Mouse (Mus musculus) embryonic facial prominence, embryonic 14.5 days (tissue): ENCODE results near the gene Tent5c. TPM values are rescaled to one million over a fixed set of nuclear protein-coding genes. Genes with fewer than 3 reads are reported as not detected.
A peak's percentile ranks its signal among the peaks of the same experiment; 100 is the strongest.

ENCODE experiments used
- ATAC-seq: fragments of 200-750 bp; cut with Nextera tagmentation; 2 replicates; pipeline ENCODE4 v1.8.0; 2017; ENCODE audit warnings: low read depth, moderate number of reproducible peaks, moderate TSS enrichment
- DNase-seq: peaks from one replicate; pipeline ENCODE4 v3.0.0-alpha.2; 2015; ENCODE audit warnings: low spot score
- H3K27ac ChIP-seq: fragments of 300-500 bp; sonication (generic); replicated peaks from 2 replicates; pipeline ENCODE4 v1.5.1; 2014; ENCODE audit warnings: low read depth, mild to moderate bottlenecking, low read length, moderate library complexity
- H3K27me3 ChIP-seq: fragments of 300-500 bp; sonication (generic); replicated peaks from 2 replicates; pipeline ENCODE4 v1.6.1; 2014; ENCODE audit warnings: low read length; ENCODE audit not compliant: control insufficient read depth, insufficient read depth
- H3K36me3 ChIP-seq: fragments of 300-500 bp; sonication (generic); 2 replicates; pipeline ENCODE4 v1.6.1; 2014; ENCODE audit warnings: low read length, mixed read lengths; ENCODE audit not compliant: control insufficient read depth, insufficient read depth
- H3K4me1 ChIP-seq: fragments of 300-500 bp; sonication (generic); 2 replicates; pipeline ENCODE4 v1.6.1; 2014; ENCODE audit warnings: antibody characterized with exemption, low read length; ENCODE audit not compliant: control insufficient read depth, insufficient read depth
- H3K4me2 ChIP-seq: fragments of 300-500 bp; sonication (generic); 2 replicates; pipeline ENCODE4 v1.6.1; 2014; ENCODE audit warnings: low read depth, mild to moderate bottlenecking, low read length, moderate library complexity, mixed read lengths
- H3K4me3 ChIP-seq: fragments of 300-500 bp; sonication (generic); 2 replicates; pipeline ENCODE4 v1.5.1; 2014; ENCODE audit warnings: low read depth, mild to moderate bottlenecking, low read length
- H3K9ac ChIP-seq: fragments of 300-500 bp; sonication (generic); 2 replicates; pipeline ENCODE4 v1.6.1; 2014; ENCODE audit warnings: low read depth, mild to moderate bottlenecking, low read length, moderate library complexity, mixed read lengths
- H3K9me3 ChIP-seq: fragments of 300-500 bp; sonication (generic); 2 replicates; pipeline ENCODE4 v1.6.1; 2016; ENCODE audit warnings: low read length; ENCODE audit not compliant: control insufficient read depth
- WGBS: fragments of 180-500 bp; shearing (Covaris S2); extraction: QIAGEN DNeasy Blood & Tissue Kit; methylation state at CpG from one replicate; pipeline ENCODE4 v1.1.7; 2014; 5-methylcytosine and 5-hydroxymethylcytosine counted together
- polyA plus RNA-seq: library from polyadenylated mRNA; unstranded; fragments of >200 nt; fragmentation: Nextera tagmentation; extraction: Ambion mirVana; gene quantifications from 2 replicates; pipeline ENCODE4 v1.2.1, GENCODE M21; 2014

Tent5c gene
- polyA plus RNA-seq, 1 experiment from 2014 or later = 13.2 TPM

DNA sequence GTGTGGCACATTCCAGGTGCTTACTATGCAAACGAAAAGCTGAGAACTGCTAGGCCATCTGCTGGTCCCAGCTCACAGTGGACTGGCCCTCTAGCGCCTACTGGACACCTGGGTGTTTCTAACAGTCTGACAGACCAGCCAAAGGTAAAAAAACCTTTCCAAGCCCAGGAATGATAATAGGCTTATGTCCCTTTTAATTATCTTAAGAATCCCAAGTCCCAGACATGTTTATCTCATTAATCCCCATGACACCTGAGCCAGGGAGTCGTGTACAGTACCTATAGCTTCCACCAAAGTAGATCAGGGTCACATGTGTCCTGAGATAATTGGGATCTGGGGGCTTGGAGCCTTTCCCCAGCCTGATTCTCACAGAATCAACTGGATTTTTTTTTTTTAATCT is 7.0 kb upstream of the Tent5c start:
- 69% methylated on average over 3 of the region's 3 CpGs for WGBS
- no peaks in the 10 kb centered on the region for H3K4me1 ChIP-seq
- H3K9ac ChIP-seq = no peak overlapping the region
- no peaks in the 10 kb centered on the region for H3K27me3 ChIP-seq
- H3K4me2 ChIP-seq = no peak overlapping the region
- peak; percentile 17; the same call in 1 of the 2 replicates for ATAC-seq
- no peak for DNase-seq
- no peak overlapping the region for H3K27ac ChIP-seq
- H3K4me3 ChIP-seq = no peak overlapping the region
- no peaks in the 10 kb centered on the region for H3K36me3 ChIP-seq
- H3K9me3 ChIP-seq = peaks cover 3% of the 10 kb centered on the region; the same call in 1 of the 2 replicates

DNA sequence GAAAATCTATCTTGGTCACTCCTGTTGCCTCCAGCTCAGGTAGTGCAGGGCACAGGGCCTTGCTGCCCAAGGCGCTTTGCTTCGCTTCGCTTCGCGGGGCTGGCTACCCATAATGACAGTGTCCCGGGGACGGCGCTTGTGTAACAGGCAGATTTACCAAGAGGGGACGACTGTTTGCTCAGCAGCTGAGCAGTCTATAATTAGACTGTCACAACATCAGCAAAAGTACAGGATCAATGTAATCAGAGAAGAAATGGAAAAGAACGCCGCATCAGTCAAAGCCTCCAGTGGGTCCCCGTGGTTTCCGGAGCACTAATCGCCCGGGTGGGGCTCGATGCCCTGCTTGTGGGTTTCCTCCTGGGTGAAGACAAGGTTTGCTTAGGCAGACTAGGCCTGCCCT is 6.3 kb upstream of the Tent5c start:
- Histone ChIP-seq H3K4me3 (no peak overlapping the region), H3K9me3 (peaks cover 1% of the 10 kb centered on the region; the same call in 1 of the 2 replicates), H3K36me3 (no peaks in the 10 kb centered on the region), H3K9ac (no peak overlapping the region), H3K4me1 (no peaks in the 10 kb centered on the region), H3K27me3 (no peaks in the 10 kb centered on the region), H3K27ac (no peak overlapping the region), H3K4me2 (no peak overlapping the region)
- DNase-seq (peak; percentile 65), ATAC-seq (peak; percentile 83)
- 73% methylated on average over 16 of the region's 16 CpGs for WGBS

DNA sequence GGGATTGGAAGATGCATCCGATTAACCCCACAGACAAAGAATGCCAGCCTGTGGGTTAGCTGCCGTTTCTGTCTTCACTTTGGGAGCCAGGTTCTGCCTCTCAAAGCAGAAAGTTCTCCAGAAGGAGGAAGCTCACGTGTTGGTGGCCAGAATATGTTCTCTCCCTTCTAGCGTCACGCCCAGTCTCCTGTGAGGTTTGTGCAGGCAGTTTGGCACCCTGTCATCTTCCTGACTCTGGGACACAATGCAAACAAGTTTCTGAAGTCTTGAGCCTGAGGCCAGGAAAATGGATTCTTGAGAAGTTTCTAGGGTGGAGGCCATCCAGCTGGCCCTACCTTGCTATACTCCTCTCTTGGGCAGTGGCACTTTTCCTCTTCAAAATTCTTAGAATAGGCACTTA is 5.8 kb upstream of the Tent5c start:
- Histone ChIP-seq H3K9me3 (no peaks in the 10 kb centered on the region), H3K27ac (no peak overlapping the region), H3K36me3 (no peaks in the 10 kb centered on the region), H3K27me3 (no peaks in the 10 kb centered on the region), H3K9ac (no peak overlapping the region), H3K4me1 (no peaks in the 10 kb centered on the region; the same call in 1 of the 2 replicates), H3K4me3 (no peak overlapping the region), H3K4me2 (no peak overlapping the region)
- DNase-seq (no peak), ATAC-seq (no peak)
- 87% methylated on average over 5 of the region's 5 CpGs for WGBS

DNA sequence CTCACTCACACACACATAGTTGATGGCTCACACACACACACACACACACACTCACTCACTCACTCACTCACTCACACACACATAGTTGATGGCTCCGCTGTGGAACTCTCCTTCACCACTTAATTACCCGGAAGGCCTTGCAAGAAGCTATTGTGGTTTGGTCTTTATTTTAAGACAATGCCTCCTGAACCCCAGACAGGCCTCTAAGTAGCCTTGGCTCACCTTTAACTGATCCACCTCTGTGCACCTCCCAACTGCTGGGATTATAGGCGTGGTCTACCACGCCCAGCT is 831 bp upstream of the Tent5c start:
- Histone ChIP-seq H3K27ac (no peak overlapping the region), H3K9ac (peak overlapping the region; percentile 70; the same call in 1 of the 2 replicates), H3K4me1 (no peaks in the 10 kb centered on the region; the same call in 1 of the 2 replicates), H3K36me3 (no peaks in the 10 kb centered on the region), H3K4me3 (peak overlapping the region; percentile 69), H3K27me3 (peaks cover 31% of the 10 kb centered on the region), H3K4me2 (peak overlapping the region; percentile 99), H3K9me3 (no peaks in the 10 kb centered on the region)
- ATAC-seq (no peak), DNase-seq (peak; percentile 9)
- WGBS = 25% methylated on average over 4 of the region's 4 CpGs

- Histone ChIP-seq H3K4me1 (no peaks in the 10 kb centered on the region; the same call in 1 of the 2 replicates), H3K36me3 (no peaks in the 10 kb centered on the region), H3K9me3 (no peaks in the 10 kb centered on the region), H3K27me3 (peaks cover 31% of the 10 kb centered on the region), H3K9ac (peak overlapping the region; percentile 70), H3K27ac (no peak overlapping the region), H3K4me3 (peak overlapping the region; percentile 69), H3K4me2 (peak overlapping the region; percentile 99)
- DNase-seq (peak; percentile 33), ATAC-seq (peak; percentile 19; the same call in 1 of the 2 replicates)
- under 1% methylated on average over 42 of the region's 66 CpGs for WGBS
Observed at GRCm38 (mm10) chr3:100488251-100489132, 632 bp downstream of the Tent5c start.

- Histone ChIP-seq H3K27ac (no peak overlapping the region), H3K9ac (no peak overlapping the region), H3K9me3 (no peaks in the 10 kb centered on the region), H3K36me3 (no peaks in the 10 kb centered on the region), H3K4me1 (no peaks in the 10 kb centered on the region; the same call in 1 of the 2 replicates), H3K4me3 (no peak overlapping the region), H3K27me3 (peaks cover 31% of the 10 kb centered on the region), H3K4me2 (no peak overlapping the region)
- 86% methylated on average over 2 of the region's 2 CpGs for WGBS
- ATAC-seq (no peak), DNase-seq (no peak)
Observed at GRCm38 (mm10) chr3:100487046-100487445, 2.1 kb downstream of the Tent5c start.

- DNase-seq (no peak), ATAC-seq (no peak)
- Histone ChIP-seq H3K4me3 (no peak overlapping the region), H3K9ac (no peak overlapping the region), H3K4me2 (no peak overlapping the region), H3K4me1 (no peaks in the 10 kb centered on the region; the same call in 1 of the 2 replicates), H3K27ac (no peak overlapping the region), H3K27me3 (peaks cover 31% of the 10 kb centered on the region), H3K36me3 (no peaks in the 10 kb centered on the region), H3K9me3 (no peaks in the 10 kb centered on the region)
- 45% methylated on average over 11 of the region's 11 CpGs for WGBS
Observed at GRCm38 (mm10) chr3:100485390-100486132, 3.6 kb downstream of the Tent5c start.

- no peak for ATAC-seq
- WGBS = 89% methylated on average over 5 of the region's 5 CpGs
- H3K4me3 ChIP-seq = no peak overlapping the region
- no peaks in the 10 kb centered on the region for H3K36me3 ChIP-seq
- peaks cover 22% of the 10 kb centered on the region for H3K27me3 ChIP-seq
- H3K9me3 ChIP-seq = no peaks in the 10 kb centered on the region
- no peak overlapping the region for H3K9ac ChIP-seq
- no peak overlapping the region for H3K4me2 ChIP-seq
- no peak for DNase-seq
- no peaks in the 10 kb centered on the region for H3K4me1 ChIP-seq
- no peak overlapping the region for H3K27ac ChIP-seq
Observed at GRCm38 (mm10) chr3:100482971-100483610, 6.0 kb downstream of the Tent5c start.
